ENCODE assay signal across 19 mouse cellular contexts in genomic region chr9:105474910-105475309, GRCm38 (mm10).
"Had no signal": no experiment of that assay in that cellular context is flagged by ENCODE, and none has a peak within 500 bp of the region (broad histone marks: within the 10 kb centered on the region; RNA-seq: fewer than 3 reads in every experiment).

No protein-coding gene starts in this region.

- H3K4me3 ChIP-seq: lung, embryonic 15.5 days; megakaryocyte, embryonic 14.5 days; midbrain, embryonic 13.5 days; midbrain, embryonic 15.5 days; neural tube, embryonic 13.5 days; neural tube, embryonic 15.5 days had no signal

- H3K9me3 ChIP-seq: lung, embryonic 15.5 days; megakaryocyte, embryonic 14.5 days; midbrain, embryonic 13.5 days; midbrain, embryonic 15.5 days; neural tube, embryonic 13.5 days; neural tube, embryonic 15.5 days had no signal

- DNase-seq: liver, postnatal 0 days; lung, adult 2 months; lung, postnatal 14 days; lung, postnatal 36 days; retina, postnatal 1 day; right cerebral cortex, adult 18-20 months; right cerebral cortex, postnatal 25 days; right cerebral cortex, postnatal 4 days; spleen, adult 18-20 months; thymus, adult 2 months; thymus, postnatal 25 days; thymus, postnatal 4 days had no signal

- H3K27me3 ChIP-seq: lung, embryonic 15.5 days; megakaryocyte, embryonic 14.5 days; midbrain, embryonic 13.5 days; midbrain, embryonic 15.5 days; neural tube, embryonic 13.5 days; neural tube, embryonic 15.5 days had no signal

- H3K36me3 ChIP-seq: lung, embryonic 15.5 days; midbrain, embryonic 15.5 days; neural tube, embryonic 15.5 days had no signal

- H3K27ac ChIP-seq: lung, embryonic 15.5 days; macrophage; midbrain, embryonic 13.5 days; midbrain, embryonic 15.5 days; neural tube, embryonic 13.5 days; neural tube, embryonic 15.5 days had no signal

- H3K4me1 ChIP-seq: midbrain, embryonic 13.5 days; midbrain, embryonic 15.5 days; neural tube, embryonic 13.5 days; neural tube, embryonic 15.5 days had no signal
